ENCODE assay signal across 8 mouse cellular contexts in the genomic region with DNA sequence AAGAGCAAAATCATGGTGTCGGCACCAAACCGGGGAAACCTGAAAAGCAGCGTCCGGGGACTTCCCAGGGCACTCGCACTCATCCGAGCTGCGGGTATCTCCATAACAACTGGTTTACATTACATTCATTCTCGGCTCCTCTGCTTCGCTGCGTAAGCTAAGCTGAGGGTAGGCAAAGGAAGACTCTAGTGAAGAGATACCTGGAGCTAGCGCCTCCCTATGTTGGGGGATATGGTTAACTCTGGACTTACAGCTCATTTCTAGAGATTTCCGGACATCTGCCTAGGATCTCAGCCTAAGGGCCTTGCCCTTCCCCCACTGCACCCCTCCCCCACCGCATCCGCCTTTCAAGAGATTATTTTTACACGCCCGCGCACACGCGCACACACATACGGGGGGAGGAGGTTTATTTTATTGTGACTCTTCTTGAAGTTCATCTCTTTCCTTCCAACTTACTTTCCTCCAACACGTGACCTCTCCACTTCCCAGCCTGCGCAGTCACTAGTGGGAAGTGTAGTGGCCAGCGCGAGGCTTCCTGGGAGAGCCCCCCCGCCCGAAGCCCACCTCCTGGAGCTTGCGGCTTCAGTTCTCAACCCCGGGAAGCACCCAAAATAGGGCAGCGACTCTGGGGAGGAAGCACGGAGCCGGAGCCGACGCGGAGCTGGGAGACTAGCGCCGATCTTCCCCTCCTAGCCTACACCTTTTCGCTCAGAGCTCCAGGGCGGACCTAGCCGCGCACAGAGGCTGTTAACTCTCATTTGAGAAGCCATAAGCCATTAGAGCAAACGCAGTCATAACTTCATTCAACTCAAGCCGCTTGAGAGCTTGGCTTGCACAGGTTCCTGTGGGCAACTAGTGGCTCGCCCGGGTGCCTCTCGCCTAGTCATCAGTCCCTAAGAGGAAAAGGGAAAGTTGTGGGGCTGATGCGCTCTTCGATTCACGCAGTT. TPM values are rescaled to one million over a fixed set of nuclear protein-coding genes. Genes with fewer than 3 reads are reported as not detected.
DNase-seq lines count a peak whose midpoint lies in the region; ATAC-seq and TF ChIP-seq lines count a peak whose summit lies in the region.

No protein-coding gene starts in this region.

- H3K4me2 ChIP-seq in heart, embryonic 11.5 days = peak overlapping the region; percentile 85
- H3K4me2 ChIP-seq in hindbrain, postnatal 0 days (ENCODE audit: low read depth, low read length) = peak overlapping the region; percentile 96
- peak overlapping the region; percentile 69 for H3K4me2 ChIP-seq in myocyte (ENCODE audit: low read depth)

- H3K4me3 ChIP-seq in heart, embryonic 11.5 days (ENCODE audit: low read depth, low read length) = peak overlapping the region; percentile 47
- H3K4me3 ChIP-seq in E14TG2a.4 (replicated peaks; ENCODE audit: low read length) (peak overlapping the region; percentile 78), myocyte (no peak overlapping the region)
- H3K4me3 ChIP-seq in cortical plate, adult 2 months (ENCODE audit: insufficient read depth, low read length) = peak overlapping the region; percentile 34
- peak overlapping the region; percentile 67 for H3K4me3 ChIP-seq in hindbrain, postnatal 0 days (ENCODE audit: low read length)

- TF ChIP-seq CTCF in E14TG2a.4 (conservative IDR thresholded peaks at IDR 0.05; ENCODE audit: low read length) = no peak
- TF ChIP-seq CTCF in cortical plate, adult 2 months (IDR thresholded peaks at IDR 0.05; ENCODE audit: extremely low read depth, insufficient read depth, low read length) = no peak
- peak; percentile 2; the same call in 1 of the 2 replicates for TF ChIP-seq CTCF in hindbrain, postnatal 0 days (IDR thresholded peaks at IDR 0.05; ENCODE audit: low read depth)

- no peak overlapping the region for H3K9ac ChIP-seq in heart, embryonic 11.5 days (ENCODE audit: low read depth, low read length)
- H3K9ac ChIP-seq in hindbrain, postnatal 0 days (replicated peaks; ENCODE audit: low read length) = no peak overlapping the region; the same call in 1 of the 2 replicates

- H3K27me3 ChIP-seq in heart, embryonic 11.5 days (ENCODE audit: control insufficient read depth, insufficient read depth, low read length) = peaks cover 57% of the 10 kb centered on the region
- H3K27me3 ChIP-seq in E14TG2a.4 (ENCODE audit: insufficient read depth, low read length) (peaks cover 52% of the 10 kb centered on the region), myocyte (ENCODE audit: control insufficient read depth, insufficient read depth, insufficient read length) (no peaks in the 10 kb centered on the region)
- peaks cover 30% of the 10 kb centered on the region for H3K27me3 ChIP-seq in hindbrain, postnatal 0 days (ENCODE audit: insufficient read depth, low read length)

- H3K4me1 ChIP-seq in heart, embryonic 11.5 days (ENCODE audit: control insufficient read depth, insufficient read depth, low read length) = peaks cover 15% of the 10 kb centered on the region
- H3K4me1 ChIP-seq in E14TG2a.4 (replicated peaks; ENCODE audit: low read depth, low read length) = peaks cover 41% of the 10 kb centered on the region
- 0 out of 2 replicates have a peak, but pooled peaks cover 2% of the 10 kb centered on the region for H3K4me1 ChIP-seq in cortical plate, adult 2 months (ENCODE audit: control insufficient read depth, insufficient read depth, low read length)
- H3K4me1 ChIP-seq in hindbrain, postnatal 0 days (ENCODE audit: insufficient read depth, low read length) = peaks cover 8% of the 10 kb centered on the region; the same call in 1 of the 2 replicates

- no peak for DNase-seq in heart, adult 8-10 months (ENCODE audit: low spot score)
- DNase-seq in hindbrain, postnatal 0 days (ENCODE audit: low spot score) = no peak
- no peak for DNase-seq in gastrocnemius, postnatal 25 days
- no peak for DNase-seq in adrenal gland, postnatal 4 days (ENCODE audit: low spot score in 2 of 2)

- under 1% methylated on average over 48 of the region's 48 CpGs for WGBS in heart, embryonic 11.5 days (ENCODE audit: insufficient replicate concordance)
- under 1% methylated on average over 48 of the region's 48 CpGs for WGBS in hindbrain, postnatal 0 days

- H3ac ChIP-seq in myocyte (ENCODE audit: control insufficient read depth, insufficient read length) = no peak overlapping the region

- no peaks in the 10 kb centered on the region for H3K36me3 ChIP-seq in heart, embryonic 11.5 days (ENCODE audit: control insufficient read depth, insufficient read depth, low read length)
- H3K36me3 ChIP-seq in E14TG2a.4 (ENCODE audit: insufficient read depth, low read length) (no peaks in the 10 kb centered on the region), myocyte (ENCODE audit: control insufficient read depth, insufficient read depth) (no peaks in the 10 kb centered on the region)
- no peaks in the 10 kb centered on the region for H3K36me3 ChIP-seq in hindbrain, postnatal 0 days (ENCODE audit: insufficient read depth, low read length)

- H3K9me3 ChIP-seq in heart, embryonic 11.5 days (replicated peaks; ENCODE audit: control insufficient read depth, low read length) = no peaks in the 10 kb centered on the region
- H3K9me3 ChIP-seq in E14TG2a.4 (ENCODE audit: low read length) = no peaks in the 10 kb centered on the region
- H3K9me3 ChIP-seq in hindbrain, postnatal 0 days (ENCODE audit: low read length) = no peaks in the 10 kb centered on the region

- no peak for TF ChIP-seq POLR2A in cortical plate, adult 2 months (IDR thresholded peaks at IDR 0.05; ENCODE audit: extremely low read depth, insufficient read depth, low read length)
- TF ChIP-seq POLR2A in myocyte (IDR thresholded peaks at IDR 0.05; ENCODE audit: insufficient read length, low read depth) = no peak

- no peaks in the 10 kb centered on the region for H3K79me2 ChIP-seq in myocyte (ENCODE audit: control insufficient read depth, insufficient read depth)

- ATAC-seq in heart, embryonic 11.5 days (replicated peaks; ENCODE audit: insufficient number of reproducible peaks, low FRiP score, low TSS enrichment) = no peak
- no peak for ATAC-seq in hindbrain, postnatal 0 days

- no peak overlapping the region for H3K27ac ChIP-seq in heart, embryonic 11.5 days (ENCODE audit: low read depth, low read length)
- no peak overlapping the region for H3K27ac ChIP-seq in cortical plate, adult 2 months (ENCODE audit: insufficient read depth, low read length)
- no peak overlapping the region for H3K27ac ChIP-seq in hindbrain, postnatal 0 days

TF ChIP-seq in myocyte, 11 proteins besides CTCF, POLR2A, EP300 and RAD21:
- TF ChIP-seq USF1 (IDR thresholded peaks at IDR 0.05; ENCODE audit: low read depth) (peak; percentile 30), MYOG (IDR thresholded peaks at IDR 0.05; ENCODE audit: control insufficient read depth in 1 of 3, insufficient read depth in 1 of 3, insufficient read length in 2 of 3, low read depth in 2 of 3) (no peak)

RNA-seq across cellular contexts. Expression of a gene that starts 0.7 kb away (rescaled TPM):
- 1.6 and 2.1 TPM in 2 replicates for polyA plus RNA-seq in heart, embryonic 11.5 days (2014; fragmentation: Nextera tagmentation; extraction: Ambion mirVana)
- 1 to 10 TPM; 4.2 to 8.0 (median 6.2) TPM for total RNA-seq in heart, adult 8-10 months (2022)
- 10.3 and 11.1 TPM in 2 replicates for polyA plus RNA-seq in cortical plate, adult 2 months (2012; rRNA removed)
- 3.9 and 5.6 TPM in 2 replicates for total RNA-seq in hindbrain, postnatal 0 days (2014; rRNA removed)
- polyA plus RNA-seq in hindbrain, postnatal 0 days (2015; fragmentation: Nextera tagmentation; extraction: Ambion mirVana) = 6.8 and 7.6 TPM in 2 replicates
- 3.3 TPM for polyA plus RNA-seq in myocyte (2012; fragmentation: generic; extraction: Trizol)
- under 1 TPM; 0.64 to 0.86 TPM for total RNA-seq in gastrocnemius, postnatal 25 days (2021)
- under 1 TPM; 0.28 to 0.31 TPM for total RNA-seq in adrenal gland, postnatal 4 days (2021)
